Mouse (Mus musculus): ENCODE results near the gene Col25a1.

Gene Col25a1

DNA sequence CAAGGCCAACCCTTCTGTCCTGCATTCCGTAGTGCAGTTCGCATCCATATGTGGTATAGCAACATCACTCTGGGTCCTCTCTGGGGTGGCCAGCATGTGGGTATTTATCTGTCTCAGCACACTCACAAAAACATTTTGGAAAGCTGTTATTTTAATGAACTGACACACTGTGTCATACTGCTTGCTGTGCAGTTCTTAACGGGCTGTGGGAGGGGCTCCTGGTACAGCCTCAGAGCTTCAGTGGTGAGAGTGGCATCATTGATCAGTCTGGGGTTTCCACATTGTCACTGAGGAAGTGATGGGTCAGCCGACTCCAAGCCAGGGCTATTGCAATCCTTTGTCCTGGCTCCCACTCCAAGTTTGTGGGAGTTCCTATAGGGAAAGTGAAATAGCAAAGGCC, 255.9 kb downstream of the Col25a1 start:
- DNase-seq = no peak

DNA sequence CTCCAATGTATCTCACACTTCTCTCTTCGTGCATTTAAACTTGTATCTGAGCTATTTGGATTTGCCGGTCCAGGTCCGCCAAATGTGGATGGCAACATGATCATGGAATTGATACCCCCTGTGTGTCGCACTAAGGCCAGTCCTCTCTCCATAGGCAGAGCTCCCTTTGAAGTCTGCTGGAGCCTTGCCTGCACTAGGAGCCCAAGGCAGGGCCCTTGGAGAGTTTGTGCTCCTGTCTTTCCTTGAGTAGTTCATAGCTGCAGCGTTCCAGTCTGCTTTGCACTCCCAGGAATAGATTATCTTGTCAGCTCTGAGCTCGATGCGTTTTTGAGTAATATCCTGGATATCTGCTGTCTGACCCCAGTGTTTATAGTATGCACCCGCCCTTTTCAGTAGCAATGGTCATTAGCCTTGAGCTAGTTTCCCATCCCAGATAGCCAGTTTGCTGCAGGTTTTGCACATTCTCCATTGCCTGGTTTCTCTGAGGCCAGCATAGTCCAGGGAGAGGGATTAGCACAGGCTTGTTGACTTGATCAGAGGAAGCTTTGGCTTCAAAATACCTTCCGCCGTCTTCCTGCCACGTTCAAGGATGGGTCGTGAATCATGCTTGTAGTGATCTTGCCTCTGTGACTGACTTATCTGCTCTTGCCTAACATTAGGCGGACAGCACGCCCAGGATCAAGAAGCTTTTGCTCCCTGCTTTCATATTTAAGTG, 258.1 kb downstream of the Col25a1 start:
- DNase-seq = no peak

DNA sequence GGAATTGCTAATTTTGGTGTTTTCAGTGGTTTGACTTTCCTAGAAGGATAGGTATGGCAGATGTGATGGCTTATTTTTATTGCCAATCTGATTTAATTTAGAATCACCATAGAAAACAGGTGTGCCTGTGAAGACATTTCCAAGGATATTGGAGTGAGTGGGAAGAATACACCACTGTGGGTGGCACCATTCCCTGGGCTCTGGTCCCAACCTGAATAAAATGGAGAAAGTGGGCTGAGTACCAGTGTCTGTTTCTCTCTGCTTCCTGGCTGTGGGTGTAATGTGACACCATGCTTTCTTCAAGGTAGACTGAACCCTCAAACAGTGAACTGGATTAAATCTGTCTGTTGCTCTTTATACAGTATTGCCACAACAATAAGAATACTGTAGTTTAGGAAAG, 265.3 kb downstream of the Col25a1 start:
- no peak for DNase-seq

DNA sequence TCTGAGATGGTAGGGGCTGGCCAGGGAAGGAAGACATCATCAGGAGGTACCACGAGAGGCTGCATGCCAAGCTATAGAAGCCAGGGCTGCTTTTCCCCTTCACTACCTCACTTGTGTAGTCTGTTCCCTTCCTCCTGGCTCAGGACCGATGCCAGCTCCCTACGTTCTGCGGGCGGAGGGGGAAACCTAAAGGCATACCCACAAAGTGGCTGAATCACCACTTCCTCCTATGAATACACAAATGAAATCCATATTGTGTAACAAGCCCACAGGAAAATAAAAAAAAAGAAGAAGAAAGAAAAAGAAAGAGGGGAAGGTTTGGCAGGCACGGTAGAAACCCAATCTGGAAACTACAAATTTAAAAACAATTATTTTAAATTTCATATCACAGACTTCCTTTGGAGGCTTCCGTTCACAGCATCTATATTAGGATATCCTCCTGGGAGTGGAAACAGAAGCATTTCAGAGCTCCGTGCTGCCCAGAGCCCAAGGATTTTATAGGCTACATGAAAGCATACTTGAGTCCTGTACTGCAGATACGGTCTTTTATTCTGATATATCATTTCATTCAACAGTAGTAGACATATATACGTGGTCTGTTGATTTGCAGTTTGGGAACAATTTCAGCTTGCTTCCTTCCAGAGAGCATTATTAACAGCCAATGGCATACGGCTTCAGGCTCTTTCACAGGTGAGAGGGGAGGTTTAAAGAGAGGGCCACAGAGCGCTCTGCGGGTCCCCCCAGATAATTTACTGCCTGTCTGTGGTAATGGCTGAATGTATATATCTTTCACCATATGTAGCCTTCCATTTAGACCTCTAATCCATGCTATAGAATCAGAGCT, 269.6 kb downstream of the Col25a1 start:
- DNase-seq = no peak

DNA sequence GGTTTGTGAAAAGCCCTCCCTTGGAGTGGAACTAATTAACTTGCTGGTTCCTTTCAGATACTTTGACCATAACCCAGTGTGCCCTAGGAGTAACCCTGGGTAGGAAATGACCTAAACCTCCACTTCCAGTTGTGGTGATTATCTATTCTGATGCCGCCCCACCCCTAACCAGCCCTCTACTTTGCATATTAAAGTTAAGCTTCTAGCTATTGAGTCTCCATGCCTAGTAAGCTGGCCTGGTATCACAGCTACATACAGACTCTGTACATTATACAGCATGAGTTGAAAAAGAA, 270.2 kb downstream of the Col25a1 start:
- no peak for DNase-seq

DNA sequence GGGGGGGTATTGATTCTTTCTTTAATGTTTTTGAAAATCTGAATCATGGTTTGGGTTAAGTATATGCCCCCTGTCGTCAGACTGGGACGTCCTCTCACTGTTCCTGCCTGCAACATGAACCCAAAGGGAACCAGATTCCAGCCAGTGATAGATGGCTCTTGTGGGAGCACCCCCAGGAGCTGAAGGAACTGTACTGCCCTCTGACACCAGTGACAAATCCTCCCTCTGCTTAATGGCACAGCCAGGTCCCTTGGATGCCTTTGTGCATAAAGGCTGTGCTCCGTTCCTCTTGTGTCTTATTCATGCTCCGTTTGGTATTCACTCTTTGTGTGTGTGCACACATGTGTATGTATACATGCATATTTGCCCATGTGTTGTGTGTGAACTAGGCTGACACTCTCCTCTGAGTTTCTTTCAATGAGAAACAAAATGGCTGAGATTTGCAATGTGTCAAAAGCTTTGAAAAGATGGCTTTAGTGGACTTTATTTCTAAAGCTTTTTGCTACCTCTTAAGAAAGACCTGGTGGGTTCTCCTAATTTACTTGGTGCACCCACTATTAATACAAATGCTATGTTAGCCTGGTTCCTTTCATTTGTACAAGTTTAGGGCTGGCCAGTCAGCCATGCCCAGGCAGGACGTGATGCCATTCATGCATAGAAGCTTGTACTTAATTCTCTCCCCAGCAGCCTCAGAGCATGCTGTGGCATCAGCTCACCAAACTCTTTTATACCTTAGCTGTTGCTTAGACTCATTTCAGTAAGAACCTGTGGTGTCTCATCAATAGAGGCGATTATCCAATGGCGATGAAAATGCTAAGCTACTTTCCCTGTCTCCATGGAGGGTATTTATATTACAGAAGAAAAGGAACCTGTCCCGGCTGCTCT, 273.5 kb downstream of the Col25a1 start:
- DNase-seq = no peak

DNA sequence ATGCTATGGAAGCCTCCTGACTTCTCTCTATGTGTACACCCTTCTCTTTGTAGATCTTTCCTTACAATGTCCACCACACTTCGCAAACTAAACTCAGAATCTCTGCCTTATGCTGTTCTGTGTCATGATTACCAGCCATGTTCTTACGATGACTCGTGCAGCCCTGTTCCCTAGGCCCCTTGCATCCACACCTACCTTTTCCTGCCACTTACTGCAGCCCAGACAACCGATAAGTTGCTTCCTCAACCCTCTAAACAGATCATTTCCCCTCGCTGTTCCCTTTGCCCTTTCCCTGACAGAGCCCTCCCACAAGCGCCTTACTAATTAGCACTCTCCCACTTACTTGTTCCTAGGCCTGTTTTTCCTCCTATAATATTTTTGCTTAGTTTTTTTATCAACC, 275.9 kb downstream of the Col25a1 start:
- no peak for DNase-seq

DNA sequence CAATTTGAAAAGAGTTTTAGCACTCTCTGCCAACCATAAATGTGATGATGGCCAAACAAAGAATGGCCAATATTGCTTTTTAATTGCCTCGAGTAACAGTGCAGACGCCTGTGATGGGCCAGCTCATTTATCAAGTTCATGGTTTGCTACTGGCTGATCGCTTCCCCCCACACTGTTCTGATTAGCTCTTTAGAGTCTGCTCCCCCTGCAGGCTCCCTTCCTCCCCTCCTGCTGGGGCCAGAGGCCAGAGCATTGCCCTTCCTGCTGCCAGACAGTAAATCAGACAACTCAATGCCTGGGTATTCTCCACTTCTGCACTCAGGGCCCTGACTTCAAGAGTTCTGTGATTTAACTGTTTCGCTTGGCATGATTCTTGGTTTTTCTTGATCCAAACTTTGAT, 281.9 kb downstream of the Col25a1 start:
- DNase-seq = no peak

DNA sequence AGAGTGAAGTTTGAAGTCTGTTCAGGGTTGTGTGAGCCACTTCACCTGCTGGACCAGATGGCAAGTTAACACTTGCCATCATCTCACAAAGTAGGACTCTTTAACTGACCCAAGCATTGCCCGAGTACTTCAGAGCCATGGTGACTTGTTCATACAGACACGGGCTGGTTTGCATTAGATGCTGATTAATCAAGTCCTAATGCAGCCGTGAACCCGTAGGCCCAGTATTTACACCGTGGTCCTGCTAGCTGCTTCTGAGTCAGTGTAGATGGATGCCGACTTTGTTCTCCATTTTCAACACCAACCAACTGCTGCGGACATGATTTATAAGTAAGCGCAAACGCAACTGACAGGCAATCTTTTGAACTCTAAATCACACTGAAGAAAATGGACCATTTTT, 287.6 kb downstream of the Col25a1 start:
- DNase-seq = no peak

DNA sequence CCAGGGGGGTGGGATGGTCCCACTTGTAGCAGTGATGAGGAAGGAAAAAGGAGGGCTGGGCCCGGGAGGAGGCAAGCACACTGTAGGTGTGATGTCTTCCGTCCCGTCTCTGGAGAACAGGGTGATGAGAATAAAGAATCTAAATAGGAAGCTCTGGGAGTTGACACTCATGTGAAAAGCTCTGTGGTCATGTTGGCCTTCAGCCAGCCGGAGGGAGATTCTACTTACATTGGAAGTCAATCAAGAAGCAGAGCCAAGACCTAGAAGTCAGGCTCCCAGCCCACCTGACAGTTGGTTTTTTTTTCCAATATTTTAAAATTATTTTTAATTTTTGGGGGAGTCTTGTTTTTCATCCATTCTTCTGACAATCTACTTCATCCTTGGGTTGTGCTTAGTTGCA, 297.5 kb downstream of the Col25a1 start:
- no peak for DNase-seq

DNA sequence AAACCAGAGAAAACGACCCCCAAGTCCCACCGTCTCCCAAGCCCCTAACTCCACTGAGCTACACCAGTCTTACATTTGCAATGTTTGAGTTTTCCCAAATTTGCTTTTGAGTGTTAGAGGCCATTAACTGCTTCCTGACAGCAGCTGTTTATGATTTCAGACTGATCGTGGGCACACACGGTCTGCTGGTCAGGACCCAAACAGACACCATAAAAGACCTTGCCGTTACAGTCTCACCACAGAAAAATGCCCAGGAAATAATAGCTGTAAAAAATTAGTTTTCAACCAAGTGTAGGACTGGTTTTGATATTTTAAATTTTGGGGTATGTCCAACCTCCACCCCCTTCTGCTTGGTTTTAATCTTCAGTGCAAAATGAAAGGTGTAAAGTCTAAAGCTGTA, 298.8 kb downstream of the Col25a1 start:
- no peak for DNase-seq

DNA sequence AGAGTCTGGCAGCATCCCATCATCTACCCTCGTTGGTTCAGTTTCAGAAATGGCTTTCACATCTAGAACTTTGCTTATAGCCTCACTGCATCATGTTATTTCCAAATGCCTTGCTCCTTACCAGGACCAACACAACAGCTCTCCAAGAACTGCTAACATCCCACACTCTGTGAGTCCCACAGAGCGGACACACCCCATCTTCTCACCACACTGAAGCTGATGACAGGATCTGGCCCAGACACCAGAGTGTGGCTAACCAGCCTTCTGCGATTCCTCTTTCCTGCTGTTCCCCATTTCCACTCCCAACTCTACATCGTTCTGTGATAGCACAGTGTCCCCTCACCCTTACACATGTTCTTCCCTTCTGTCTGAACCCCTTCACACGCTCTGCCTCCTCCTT, 301.5 kb downstream of the Col25a1 start:
- no peak for DNase-seq

DNA sequence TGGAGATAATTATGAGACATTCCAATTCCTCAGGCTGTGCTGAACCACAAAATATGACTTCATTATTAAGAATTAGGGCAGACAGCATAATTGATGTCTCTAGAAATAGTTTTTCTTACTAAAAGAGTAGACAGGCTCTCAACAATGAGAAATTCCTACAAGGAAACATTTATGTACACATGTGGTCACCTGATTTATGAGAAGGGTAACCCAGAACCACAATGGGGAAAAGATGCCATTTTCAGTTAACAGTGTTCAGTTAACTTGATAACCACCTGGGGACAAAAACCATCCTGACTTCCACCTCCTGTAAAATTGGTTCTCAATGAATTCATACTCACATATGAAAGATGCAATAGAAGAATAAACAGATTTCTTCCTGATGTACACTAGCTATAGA, 305.7 kb downstream of the Col25a1 start:
- no peak for DNase-seq

DNA sequence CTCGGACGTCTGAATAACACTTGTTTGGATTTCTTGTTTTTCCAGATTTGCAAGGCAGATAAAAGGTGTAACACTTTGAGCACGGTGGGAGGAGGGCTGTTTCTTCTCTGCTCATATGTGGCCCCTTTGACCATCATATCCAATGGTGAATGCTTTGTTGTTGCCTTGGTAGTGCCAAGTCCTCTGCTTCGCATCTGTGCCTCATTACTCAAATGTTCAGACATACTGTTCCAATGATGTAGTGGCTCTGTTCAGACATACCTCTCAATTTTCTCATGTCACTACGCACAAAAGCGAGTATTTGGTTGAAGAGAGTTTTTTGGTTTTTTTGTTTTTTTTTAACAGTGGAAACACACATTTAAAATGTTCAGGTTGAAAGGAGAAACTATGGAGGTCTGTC, 308.5 kb downstream of the Col25a1 start:
- DNase-seq = no peak

DNA sequence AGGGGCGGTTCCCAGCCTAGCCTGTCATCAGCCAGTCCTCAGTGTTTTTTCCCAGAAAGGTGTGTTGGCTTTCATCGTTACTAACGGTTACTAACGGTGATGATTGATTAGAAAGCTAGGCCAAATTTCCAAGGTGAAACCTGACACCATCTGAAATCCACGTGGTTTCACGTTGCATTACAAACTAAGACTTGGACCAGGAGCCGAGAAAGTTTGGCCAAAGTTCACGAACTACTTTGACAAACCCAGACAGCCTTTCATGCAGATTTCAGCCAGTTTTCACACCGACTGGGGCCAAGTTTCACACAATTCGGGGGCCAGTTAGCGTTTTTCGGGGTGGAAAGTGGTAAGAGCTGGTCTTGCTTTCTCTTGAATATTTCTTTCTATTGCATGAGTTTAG, 309.4 kb downstream of the Col25a1 start:
- DNase-seq = no peak

DNA sequence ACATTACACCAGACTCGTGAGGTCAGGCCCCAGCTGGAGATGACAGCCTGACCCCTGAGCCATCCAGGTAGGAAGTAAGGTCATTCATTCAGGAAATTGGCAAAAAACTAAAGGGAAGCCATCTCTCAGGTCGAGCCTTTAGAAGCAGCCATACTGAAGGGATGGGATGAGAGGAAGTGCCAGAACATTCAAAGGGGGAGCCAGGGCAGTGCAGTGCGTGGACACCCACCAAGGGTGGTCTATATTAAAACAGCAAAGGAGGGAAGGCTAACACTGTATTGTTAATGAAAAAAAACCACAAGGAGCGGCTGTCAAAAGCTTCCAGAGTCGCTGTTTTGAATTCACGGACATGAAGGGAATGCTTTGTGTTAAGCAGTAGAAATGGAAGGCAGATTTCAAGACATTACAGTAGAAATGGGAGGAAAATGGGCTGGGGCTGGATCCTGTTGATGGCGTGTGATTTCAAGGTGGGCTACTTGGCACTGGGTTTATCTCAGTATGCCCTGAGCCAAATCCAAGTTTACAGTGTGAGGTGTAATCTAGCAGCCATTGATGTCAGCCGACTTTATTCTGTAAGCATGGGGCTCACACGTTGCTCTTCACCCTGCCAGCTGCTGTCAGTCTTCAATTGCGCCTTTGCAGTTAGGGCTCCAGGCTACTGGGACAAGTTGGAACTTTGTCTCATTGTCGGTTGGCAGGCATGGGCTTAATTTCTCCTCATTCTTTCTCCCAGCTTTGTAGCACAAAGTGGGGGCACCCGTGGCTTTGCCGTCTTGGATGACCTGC, 312.7 kb downstream of the Col25a1 start:
- no peak for DNase-seq

DNA sequence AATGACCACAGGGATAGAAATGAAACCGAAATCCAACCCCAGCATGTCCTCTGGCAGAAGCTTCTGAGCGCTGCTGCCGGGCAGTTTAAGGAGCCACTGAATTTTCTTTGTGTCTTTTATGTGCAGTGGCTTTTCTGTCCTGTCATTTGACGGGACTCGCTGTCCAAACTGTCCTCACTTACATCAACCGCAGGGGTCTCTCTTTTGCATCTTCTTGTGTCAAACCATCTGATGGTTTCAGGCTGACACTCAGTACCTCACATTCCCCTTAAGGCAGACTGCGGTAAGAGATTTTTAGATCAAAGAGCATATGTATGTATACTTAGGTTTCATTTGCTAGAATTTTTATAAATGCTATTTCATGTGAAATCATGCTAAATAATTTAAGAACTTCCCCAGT, 318.6 kb downstream of the Col25a1 start:
- DNase-seq = no peak

DNA sequence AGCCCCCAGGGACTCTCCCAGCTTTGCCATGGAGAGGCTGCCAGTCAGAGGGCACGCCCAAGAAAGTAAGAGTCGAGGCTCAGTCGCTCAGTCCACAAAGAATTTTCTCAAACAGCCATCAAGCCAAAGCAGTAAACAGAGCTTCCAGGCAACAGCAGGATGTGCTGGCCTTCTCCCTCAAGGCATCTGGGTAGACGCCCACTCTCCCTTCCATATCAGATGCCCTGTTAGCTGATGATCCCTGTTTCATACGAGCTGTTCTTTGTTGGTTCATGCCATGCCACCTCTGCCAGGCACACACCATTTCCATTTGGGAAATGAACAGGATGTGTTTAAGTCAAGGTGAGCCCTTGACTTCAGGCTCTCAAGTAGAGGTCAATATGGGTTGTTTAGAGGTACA, 334.1 kb downstream of the Col25a1 start:
- no peak for DNase-seq

DNA sequence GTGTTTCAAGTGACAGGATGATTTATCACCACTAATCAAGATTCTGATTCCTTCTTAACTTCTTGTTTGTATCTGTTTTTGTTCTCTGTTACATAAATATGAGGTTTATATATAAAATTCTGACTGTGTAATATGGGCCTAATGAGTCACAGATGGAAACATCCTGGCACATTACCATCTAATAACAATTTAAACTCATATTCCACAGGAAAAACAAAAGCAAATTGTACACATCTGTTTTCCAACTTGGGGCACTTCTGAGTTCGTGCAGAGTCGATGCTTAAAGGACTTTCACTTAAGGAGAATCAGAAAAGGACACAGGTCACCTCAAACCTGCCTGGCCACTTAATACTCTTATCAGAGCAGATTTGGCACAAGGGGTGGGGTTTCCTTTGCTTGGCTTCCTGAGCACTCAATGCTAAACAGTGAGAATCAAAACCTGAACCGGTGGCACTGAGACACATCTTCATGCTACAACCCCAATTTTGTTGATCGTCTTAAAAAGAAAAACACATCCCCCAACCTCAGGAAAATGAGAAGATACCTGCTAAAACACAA, 342.0 kb downstream of the Col25a1 start:
- no peak for DNase-seq

DNA sequence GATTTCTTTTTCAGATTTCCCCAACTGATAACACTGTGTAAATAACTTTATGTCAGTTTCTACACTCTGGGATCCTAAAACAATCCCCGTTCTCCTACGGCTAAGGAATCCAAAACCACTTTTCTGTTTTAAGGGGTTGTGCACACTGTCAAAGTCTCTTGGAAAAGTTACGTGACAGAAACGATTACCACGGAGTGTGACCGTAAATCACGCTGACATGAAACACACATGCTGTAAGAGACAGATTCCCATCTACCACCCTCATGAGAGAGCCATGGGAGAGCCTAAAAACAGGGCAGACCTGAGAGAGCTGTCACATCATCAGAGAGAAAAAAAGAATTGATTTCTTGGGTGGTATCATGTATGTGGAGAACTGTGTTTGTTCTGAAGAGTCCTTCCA, 342.7 kb downstream of the Col25a1 start:
- no peak for DNase-seq

DNA sequence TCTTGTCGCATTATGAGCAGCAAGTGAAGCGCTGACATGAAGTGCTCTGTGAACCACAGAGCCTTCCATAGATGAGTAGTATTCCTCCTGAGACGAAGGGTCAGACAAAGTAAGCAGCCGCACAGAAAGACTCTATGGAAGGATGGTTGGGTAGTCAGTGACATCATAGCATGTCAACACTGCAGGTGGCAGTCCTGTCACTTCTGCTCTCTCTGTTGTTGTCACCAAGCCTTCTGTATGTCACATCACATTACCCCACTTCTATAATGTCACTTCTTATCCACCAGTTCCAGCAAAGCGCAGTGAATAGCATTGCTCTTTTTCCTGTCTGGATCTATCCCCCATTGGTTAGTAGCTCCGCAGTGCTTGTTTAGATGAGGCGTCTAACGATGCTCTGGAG, 351.2 kb downstream of the Col25a1 start:
- no peak for DNase-seq

DNA sequence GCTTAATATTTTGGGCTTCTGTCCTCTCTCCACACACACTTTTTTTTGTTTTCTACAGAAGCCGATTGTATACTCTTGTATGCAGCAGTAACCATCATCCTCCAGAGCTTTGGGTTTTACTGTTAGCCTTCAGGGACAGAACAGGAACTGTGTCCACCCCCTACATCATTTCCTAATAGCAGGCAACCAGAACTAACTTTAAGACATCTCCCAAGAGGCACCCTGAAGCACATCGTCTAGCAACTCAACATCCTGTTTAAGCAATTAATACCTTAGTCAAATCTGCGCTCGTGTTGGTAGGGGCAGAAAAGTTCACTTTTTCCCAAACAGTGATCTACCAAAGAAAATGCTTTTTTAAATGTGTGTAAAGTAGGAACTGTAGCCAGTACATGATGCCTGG, 357.5 kb downstream of the Col25a1 start:
- no peak for DNase-seq

DNA sequence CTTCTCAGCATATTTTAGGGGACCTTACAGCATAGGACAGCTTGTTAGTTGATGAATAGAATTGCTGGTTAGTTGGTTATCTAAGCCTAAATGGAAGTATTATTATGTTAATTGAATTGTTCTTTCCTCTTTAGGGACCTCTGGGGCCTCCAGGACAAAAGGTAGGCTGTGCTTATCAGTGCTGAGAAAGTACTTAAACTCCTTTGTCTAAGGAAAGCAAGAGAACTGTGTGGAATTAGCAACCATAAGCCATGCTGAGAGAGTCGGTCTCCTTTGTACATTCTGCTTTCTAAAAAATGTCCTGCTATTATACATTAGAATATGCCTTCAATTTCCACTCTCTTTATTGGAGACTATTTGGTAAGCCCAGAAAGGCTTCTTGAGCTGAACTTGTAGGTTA, 362.9 kb downstream of the Col25a1 start:
- no peak for DNase-seq

Data from cerebellum, adult 11 months (tissue).